Mouse (Mus musculus) embryonic stem cell, embryonic (primary cell): ENCODE data around the gene Fam171a2.

Source experiments
- CTCF ChIA-PET, 4 experiments: fragments of 300-600 bp in 2 of 4; fragments of 350-600 bp in 2 of 4; sonication (Branson Sonifier 250); formaldehyde crosslinking; loops; one replicate each; lab custom pipeline; 2022; ENCODE audit warnings: inconsistent platforms in 2 of 4; lab: Charles Lee
- POLR2A ChIA-PET, 4 experiments: fragments of 300-600 bp in 2 of 4; fragments of 350-600 bp in 2 of 4; sonication (Branson Sonifier 250); formaldehyde crosslinking; loops; one replicate each; lab custom pipeline; 2022; ENCODE audit warnings: antibody characterized with exemption in 4 of 4, inconsistent platforms in 1 of 4; lab: Charles Lee

Gene Fam171a2

DNA sequence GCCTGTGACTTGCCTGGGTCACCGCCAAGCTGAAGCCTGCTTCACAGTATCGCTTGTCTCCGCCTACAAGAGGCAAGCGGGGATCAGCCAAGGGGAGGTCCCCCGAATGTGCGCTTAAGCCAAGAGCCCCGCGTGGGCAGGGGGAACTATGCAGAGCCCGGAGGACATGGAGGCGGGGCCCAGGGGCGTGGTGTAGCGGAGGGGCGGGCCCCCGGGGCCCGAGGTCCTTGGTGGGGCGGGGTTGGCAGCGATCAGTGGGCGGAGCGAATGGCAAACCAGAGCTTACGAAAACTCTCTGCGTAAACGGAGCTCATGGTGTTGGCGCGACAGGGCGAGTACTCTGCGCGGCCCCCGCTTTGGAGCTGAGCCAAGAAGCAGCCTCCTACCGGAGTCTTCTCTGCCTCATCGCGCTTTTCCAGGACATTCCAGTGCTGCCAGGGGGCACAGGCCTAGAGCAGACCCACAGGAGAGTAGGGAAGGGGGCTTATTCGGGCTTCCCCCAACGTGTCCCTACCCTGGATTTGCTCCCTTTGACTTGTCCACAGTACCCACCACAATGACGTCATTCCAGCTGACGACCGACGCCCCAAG lies 19.7 kb upstream of the Fam171a2 start:
- ChIA-PET POLR2A (interaction anchor here in 3 of 4 experiments (0.6 to 5.1 kb wide), 70 partner anchors 8 to 666 kb away, joined by 3 to 51 read pairs (median 4); partner anchors contain the start of genes Gpatch8 (in 3 of the 3), BC030867 (in 2 of the 3), Fam171a2 (in 2 of the 3) and Grn (in 2 of the 3)), CTCF (interaction anchor here (0.5 to 2.4 kb wide), 32 partner anchors 10 to 865 kb away, joined by 3 to 24 read pairs (median 4); partner anchors contain the start of genes BC030867 (in 2 of the 4) and Fam171a2 (in 2 of the 4))

DNA sequence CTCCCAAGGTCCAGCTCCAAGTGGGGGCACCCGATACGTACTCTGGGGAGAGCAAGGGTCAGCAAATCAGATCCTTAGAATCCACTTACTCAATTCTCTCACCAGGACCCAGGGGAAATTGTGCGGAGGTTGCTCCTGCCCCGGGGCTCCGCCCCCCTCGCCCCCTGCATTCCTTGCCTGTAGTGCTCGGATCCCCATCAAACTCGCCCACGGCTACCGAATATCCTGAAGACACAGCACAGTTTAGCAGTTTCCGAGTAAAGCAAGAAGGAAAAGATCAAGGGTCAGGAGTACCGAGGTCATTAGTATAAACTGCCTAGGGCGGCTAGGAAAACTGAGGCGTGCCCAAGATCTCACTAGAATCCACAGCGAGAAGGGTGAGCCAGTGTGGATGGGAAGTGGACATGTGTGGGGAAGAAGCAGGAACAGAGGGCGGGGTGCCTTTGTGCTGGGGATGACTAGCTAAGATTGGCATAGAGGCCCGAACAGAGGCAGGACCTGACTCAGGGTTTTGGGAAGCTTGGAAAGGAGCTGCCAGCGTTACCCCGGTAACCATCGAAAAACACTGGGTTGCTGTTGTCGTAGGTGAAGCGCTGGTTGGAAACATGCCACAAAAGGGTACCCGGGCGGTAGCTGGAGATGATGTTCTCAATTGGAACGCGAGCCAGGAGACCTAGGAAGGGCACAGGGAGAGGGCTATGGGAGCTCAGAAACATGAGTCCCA lies 18.4 kb upstream of the Fam171a2 start:
- ChIA-PET POLR2A (interaction anchor here in 3 of 4 experiments (0.5 to 5.1 kb wide), 27 partner anchors 8 to 648 kb away, joined by 3 to 51 read pairs (median 5); partner anchors contain the start of genes Fam171a2 (in 2 of the 3), Atxn7l3 (in 1 of the 3), Grn (in 1 of the 3) and Slc25a39 (in 1 of the 3)), CTCF (interaction anchor here in 3 of 4 experiments (0.5 to 2.4 kb wide), 10 partner anchors 8 to 217 kb away, joined by 3 to 24 read pairs (median 6); partner anchors contain the start of genes BC030867 (in 1 of the 3) and Fam171a2 (in 1 of the 3))

DNA sequence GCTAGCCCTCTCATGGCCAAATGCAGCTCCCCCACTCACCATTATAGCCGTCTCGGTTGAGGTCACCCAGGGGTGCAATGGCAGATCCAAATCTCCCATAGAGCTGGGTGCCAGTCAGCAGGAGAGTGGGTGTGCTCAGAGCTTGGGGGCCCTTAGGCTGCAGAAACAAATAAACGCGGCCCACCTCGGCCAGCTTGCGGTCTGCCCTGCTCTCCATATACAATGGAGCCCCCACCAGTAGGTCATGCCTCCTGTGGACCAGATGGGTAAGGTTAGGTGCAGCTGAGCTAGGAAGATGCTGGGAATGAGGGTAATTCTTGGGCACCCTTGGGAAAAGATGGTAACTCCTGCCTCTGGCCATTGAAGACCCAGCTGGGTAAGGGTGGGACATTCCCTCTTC lies 17.4 kb upstream of the Fam171a2 start:
- CTCF ChIA-PET, result no interaction called here

DNA sequence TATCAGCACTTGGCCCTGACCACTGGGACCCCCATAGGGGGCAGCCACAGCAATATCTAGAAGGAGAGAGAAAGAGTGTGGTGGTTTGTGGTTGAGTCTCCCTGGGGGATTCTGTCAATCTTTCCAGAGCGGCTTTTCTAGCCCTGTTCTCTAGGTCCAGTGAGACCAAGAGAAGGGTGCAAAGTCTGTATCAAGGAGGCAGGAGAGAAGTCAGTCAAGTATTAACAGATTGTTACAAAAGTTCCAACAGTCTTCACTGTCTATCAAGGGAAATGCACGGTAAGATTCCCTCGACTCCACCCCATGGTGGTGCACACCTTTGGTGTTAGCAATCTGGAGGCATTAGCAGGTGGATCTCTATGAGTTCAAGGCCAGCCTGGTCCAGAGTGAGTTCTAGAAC lies 14.3 kb upstream of the Fam171a2 start:
- POLR2A ChIA-PET, result interaction anchor here in 1 of 4 experiments (2.8 kb wide), 1 partner anchor 54 kb away, joined by 17 read pairs; the partner anchor contains the start of gene Slc25a39
- CTCF ChIA-PET, result interaction anchor here in 1 of 4 experiments (1.1 kb wide), 1 partner anchor 15 kb away, joined by 3 read pairs; the partner anchor contains the start of gene Fam171a2

More for the DNA sequence above, 17.4 kb upstream of the Fam171a2 start:
- POLR2A ChIA-PET, result interaction anchor here in 2 of 4 experiments (0.5 to 4.6 kb wide), 7 partner anchors 8 to 146 kb away, joined by 3 to 51 read pairs (median 4); partner anchors contain the start of genes Slc25a39 (in 1 of the 2) and Ubtf (in 1 of the 2)

DNA sequence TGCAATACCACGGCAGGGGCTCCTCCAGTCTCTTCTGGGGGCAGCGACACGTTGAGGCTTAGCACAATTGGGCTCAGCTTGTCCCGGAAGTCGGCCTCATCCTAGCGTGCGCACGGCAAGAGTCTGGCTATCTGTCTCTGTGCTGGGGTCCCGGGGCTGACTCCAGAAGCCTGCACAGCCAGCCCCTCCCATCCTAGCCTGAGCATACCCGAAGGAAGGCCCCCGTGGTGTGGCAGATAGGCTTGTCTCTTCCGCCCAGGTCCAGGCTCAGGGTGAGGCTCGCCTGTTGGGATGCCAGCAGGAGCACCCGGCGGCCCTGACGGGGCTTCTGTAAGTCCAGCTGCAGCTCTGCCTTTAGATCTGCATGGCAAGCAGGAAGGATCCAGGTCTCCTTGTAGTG lies 13.1 kb upstream of the Fam171a2 start:
- CTCF ChIA-PET, result interaction anchor here in 3 of 4 experiments (0.5 to 2.2 kb wide), 10 partner anchors 14 to 422 kb away, joined by 3 to 9 read pairs (median 4); partner anchors contain the start of genes Fam171a2 (in 2 of the 3) and Fzd2 (in 1 of the 3)

DNA sequence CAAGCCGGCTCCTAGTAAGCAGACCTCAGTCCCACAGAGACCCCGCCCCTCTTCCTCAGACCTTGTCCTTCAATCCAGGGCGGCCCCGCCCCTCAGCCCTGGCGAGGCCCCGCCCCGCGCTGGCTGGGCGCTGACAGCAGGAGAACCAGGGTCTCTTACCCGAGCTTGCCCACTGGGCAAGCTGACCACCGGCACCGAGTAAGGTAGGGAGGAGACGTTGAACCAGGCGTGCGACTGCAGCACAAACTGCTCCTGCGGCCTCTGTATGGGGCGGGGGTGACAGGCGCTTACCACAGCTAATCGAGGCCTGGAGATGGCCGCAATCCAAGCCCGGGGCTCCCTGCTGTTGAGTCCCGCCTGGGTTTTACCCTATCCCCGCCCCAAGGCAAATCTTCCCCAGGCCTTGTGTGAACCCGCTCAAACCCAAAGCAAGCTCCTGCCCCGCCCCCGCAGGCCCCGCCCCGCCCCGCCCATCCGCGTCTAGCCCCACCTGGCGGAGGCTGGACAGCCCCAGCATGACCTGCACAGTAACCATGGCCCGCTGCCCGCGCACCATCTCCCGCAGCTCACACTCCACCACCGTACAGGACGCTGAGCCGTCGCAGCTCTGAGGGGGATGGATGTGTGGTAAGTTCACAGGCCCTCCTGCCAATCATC lies 8.4 kb upstream of the Fam171a2 start:
- ChIA-PET POLR2A (interaction anchor here in 3 of 4 experiments (0.6 to 4.6 kb wide), 33 partner anchors 10 to 561 kb away, joined by 3 to 51 read pairs (median 3); partner anchors contain the start of genes Slc25a39 (in 3 of the 3), Fam171a2 (in 2 of the 3), G6pc3 (in 1 of the 3) and Hdac5 (in 1 of the 3)), CTCF (interaction anchor here (0.6 to 4.2 kb wide), 33 partner anchors 8 to 608 kb away, joined by 3 to 27 read pairs (median 4); partner anchors contain the start of genes Fam171a2 (in 3 of the 4), BC030867 (in 2 of the 4), Grn (in 2 of the 4) and Fzd2 (in 1 of the 4))

More for the DNA sequence above, 13.1 kb upstream of the Fam171a2 start:
- POLR2A ChIA-PET, result interaction anchor here in 3 of 4 experiments (0.6 to 2.8 kb wide), 7 partner anchors 12 to 52 kb away, joined by 3 to 17 read pairs (median 3); partner anchors contain the start of genes Fam171a2 (in 1 of the 3) and Slc25a39 (in 1 of the 3)

DNA sequence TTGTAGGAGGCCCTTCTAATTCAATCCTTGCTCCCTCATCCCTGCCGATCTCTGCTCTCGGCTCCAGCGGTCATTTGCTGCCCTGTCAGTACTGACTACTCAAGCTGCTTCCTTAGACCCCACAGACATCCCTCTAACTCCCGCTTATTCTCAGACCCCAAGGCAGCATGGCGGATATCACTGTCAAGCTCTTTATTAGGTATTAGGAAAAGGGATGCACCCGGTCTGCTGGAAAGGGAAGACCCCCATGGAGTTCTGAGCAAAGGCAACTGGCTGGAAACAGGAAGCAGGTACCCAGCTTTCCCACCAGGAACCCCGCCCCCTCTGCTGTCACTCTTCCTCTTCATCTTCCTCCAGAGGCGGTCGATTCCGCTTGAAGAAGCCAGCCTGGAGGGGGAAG lies 5.6 kb upstream of the Fam171a2 start:
- POLR2A ChIA-PET, result interaction anchor here (0.6 to 2.1 kb wide), 8 partner anchors 9 to 610 kb away, joined by 3 to 13 read pairs (median 6); partner anchors contain the start of genes Grn (in 1 of the 4) and Slc25a39 (in 1 of the 4)
- CTCF ChIA-PET, result interaction anchor here (0.6 to 2.0 kb wide), 6 partner anchors 15 to 261 kb away, joined by 3 to 10 read pairs (median 4); partner anchors contain the start of gene Fzd2 (in 1 of the 4)

DNA sequence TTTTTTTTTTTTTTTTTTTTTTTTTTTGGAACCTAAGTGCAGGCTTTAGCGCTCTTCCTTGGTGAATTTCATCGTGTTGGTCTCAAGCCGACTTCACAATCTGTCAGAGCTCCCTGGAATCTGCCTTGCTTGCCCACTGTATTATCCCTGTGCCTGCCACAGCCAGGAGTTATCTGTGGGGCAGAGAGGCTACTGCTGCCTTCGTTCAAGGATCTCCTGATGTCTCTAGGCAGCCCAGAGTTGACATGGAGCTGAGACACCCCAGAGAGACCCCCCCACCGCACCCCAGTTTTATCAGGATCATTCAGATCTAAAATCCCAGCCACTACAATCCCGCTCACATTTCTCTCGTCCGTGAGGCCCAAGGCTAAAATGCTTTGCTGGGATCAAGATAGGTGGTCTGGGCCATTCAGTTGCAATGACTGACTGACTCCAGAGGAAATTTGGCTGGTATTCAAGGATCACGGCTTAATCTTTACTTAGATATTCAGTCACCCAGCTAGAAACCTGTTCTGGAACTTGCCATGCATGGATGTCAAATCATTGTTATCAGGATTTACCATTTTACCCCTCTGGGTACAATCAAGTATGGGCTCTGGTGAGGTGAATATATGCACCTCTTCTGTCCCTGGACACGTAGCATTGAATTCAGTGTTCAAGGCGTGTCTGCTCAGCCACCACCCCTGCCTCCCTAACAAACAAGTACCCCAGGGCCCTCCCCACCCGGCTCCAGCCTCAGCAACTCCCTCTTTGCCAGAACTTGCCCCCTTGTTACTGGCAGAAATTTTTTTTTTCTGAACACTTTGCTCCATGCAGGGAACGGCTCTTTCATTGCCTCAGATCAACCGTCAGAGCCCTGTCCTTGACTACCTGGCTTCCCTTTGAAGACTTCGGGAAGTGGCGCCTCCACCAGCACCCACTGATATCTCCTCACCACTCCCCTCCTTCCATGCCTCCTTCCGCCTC lies 1.8 kb upstream of the Fam171a2 start:
- ChIA-PET CTCF (interaction anchor here (0.6 to 5.5 kb wide), 9 partner anchors 8 to 535 kb away, joined by 3 to 86 read pairs (median 9); partner anchors contain the start of gene Grn (in 1 of the 4)), POLR2A (interaction anchor here in 3 of 4 experiments (0.7 to 6.2 kb wide), 10 partner anchors 10 to 806 kb away, joined by 3 to 44 read pairs (median 6); partner anchors contain the start of genes Grn (in 2 of the 3) and Slc25a39 (in 1 of the 3))

DNA sequence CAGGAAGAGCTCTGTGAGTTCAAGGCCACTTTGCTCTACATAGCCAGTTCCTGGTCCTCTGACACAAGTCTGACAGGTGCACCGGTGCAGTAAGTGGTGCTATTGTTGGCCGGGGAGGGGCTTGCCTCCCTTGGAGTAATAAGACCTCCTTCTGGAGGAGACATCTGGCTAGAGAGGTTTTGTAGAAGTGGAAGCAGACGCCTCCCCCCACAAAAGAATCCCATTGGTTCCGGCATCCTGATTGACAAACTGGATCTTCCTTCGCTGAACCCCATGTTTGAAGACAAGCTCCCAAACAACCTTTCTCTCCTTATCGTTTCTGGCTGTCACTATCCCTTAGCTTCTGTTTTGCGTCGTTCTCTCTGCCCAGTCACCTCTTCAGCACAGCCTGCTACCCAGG lies 845 bp upstream of the Fam171a2 start:
- CTCF ChIA-PET, result interaction anchor here (0.5 to 5.5 kb wide), 24 partner anchors 8 to 536 kb away, joined by 3 to 86 read pairs (median 5); partner anchors contain the start of genes Asb16 (in 1 of the 4), BC030867 (in 1 of the 4) and Grn (in 1 of the 4)
- POLR2A ChIA-PET, result interaction anchor here (0.5 to 6.2 kb wide), 20 partner anchors 10 to 668 kb away, joined by 3 to 44 read pairs (median 5); partner anchors contain the start of genes Grn (in 2 of the 4), Slc25a39 (in 2 of the 4), Gpatch8 (in 1 of the 4) and Hexim1 (in 1 of the 4)

DNA sequence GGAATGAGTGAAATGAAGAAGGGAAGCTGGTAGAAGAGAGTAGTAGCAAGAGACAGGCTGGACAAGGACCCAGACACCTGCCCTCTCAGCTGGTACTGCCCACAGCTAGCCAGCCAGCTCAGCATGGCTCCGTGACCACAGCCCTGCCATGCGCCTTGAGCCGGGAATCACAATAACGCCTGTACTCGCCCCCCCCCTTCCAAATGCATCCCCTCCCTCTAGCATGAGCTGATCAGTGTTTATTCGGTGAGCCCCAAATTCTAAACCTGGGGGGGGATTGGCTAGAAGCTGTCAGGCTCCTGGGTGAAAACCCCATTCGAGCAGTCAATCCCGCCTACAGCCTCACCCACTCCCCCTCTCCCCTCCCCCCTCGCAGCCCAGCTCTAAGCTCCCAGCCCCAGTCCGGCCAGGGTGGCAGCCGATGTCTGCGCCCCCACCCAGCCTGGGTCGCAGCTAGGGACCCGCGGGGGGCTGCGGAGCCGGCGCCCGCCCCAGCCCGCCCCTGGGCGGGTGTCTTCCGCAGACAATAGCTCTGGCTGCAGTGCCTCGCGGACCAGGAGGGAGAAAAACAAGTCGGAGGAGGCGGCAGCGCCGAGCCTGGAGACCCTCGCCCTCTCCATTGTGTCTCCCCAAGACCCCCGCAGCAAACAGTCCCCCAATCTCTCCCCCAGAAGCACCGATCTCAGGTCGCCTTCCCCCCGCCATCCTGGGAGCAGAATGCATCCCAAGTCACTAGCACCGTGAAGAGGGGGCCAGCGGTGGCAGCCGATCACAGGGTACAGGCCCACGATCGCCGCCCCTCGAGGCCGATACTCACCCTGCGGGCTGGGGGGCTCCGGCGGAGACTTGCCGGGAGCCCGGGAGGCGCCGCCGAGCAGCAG lies 661 bp downstream of the Fam171a2 start:
- ChIA-PET POLR2A (interaction anchor here (0.6 to 6.2 kb wide), 53 partner anchors 8 to 364 kb away, joined by 3 to 44 read pairs (median 4); partner anchors contain the start of genes Grn (in 3 of the 4), BC030867 (in 2 of the 4), Rundc3a (in 2 of the 4) and Slc25a39 (in 2 of the 4)), CTCF (interaction anchor here (0.6 to 5.5 kb wide), 81 partner anchors 8 to 1605 kb away, joined by 3 to 86 read pairs (median 4); partner anchors contain the start of genes BC030867 (in 2 of the 4), Asb16 (in 1 of the 4), Fzd2 (in 1 of the 4) and Grn (in 1 of the 4))

DNA sequence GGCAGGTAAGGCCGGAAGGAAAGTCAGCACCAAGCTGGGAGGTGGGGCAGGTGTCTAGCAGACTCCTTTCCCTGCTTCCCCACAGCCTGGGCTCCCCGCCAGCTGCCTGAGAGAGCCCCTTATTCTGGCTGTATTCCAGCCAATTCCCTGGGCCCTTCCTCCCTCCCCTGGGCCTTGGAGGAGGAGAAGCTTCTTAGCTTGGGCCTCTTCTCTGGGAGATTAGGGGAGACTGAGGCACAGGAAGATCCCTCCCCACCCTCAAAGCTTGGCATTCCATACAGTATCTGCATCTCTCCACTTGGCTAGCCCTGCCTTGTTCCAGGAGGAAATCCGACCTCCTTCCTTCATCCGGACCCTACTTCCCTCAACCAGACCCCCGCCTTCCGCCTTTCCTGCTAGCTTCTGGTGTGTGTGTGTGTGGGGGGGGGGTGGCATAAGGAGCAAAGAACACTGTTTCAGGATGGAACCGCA lies 1.6 kb downstream of the Fam171a2 start:
- CTCF ChIA-PET, result interaction anchor here (0.5 to 5.5 kb wide), 25 partner anchors 7 to 1020 kb away, joined by 3 to 86 read pairs (median 5); partner anchors contain the start of genes BC030867 (in 1 of the 4), Grn (in 1 of the 4), Itga2b (in 1 of the 4) and Tmub2 (in 1 of the 4)
- POLR2A ChIA-PET, result interaction anchor here (0.6 to 6.2 kb wide), 46 partner anchors 8 to 929 kb away, joined by 3 to 44 read pairs (median 4); partner anchors contain the start of genes Grn (in 3 of the 4), BC030867 (in 2 of the 4), Rundc3a (in 2 of the 4) and Slc25a39 (in 2 of the 4)

DNA sequence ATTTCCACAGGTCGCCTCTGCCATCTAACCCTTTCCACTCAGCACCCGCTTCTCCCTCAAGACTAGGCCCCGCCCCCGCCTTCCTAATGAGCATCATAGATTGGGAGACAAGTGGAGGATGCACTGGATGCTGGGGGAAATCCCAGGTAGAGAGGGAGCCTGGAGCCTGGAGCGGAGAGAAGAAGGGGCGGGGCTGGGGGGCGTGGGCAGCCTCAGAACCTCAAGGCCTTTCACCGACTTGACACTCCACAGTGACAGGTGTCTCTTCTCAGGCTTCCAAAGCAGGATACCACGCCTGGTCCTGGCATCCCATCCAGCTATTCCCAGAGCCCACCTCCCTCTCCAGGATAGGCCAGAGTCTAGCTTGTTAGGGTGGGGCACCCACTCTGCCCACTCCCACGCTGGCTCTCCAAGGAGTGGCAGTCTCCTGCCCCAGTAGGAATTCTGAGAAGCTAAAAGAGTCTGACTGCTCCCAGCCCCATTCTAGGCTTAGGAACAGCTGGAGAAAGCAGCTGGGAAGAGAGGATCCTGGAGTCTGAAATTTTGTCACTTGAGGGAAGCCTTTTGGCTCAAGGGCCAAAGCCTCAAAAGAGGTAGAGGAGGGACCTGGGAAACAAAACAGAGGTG lies 2.1 kb downstream of the Fam171a2 start:
- ChIA-PET POLR2A (interaction anchor here in 3 of 4 experiments (0.5 to 6.2 kb wide), 37 partner anchors 7 to 929 kb away, joined by 3 to 44 read pairs (median 4); partner anchors contain the start of genes Grn (in 2 of the 3), Slc25a39 (in 2 of the 3), BC030867 (in 1 of the 3) and Rundc3a (in 1 of the 3)), CTCF (interaction anchor here (0.5 to 5.5 kb wide), 23 partner anchors 8 to 1020 kb away, joined by 3 to 86 read pairs (median 5); partner anchors contain the start of genes BC030867 (in 1 of the 4), Grn (in 1 of the 4) and Itga2b (in 1 of the 4))

DNA sequence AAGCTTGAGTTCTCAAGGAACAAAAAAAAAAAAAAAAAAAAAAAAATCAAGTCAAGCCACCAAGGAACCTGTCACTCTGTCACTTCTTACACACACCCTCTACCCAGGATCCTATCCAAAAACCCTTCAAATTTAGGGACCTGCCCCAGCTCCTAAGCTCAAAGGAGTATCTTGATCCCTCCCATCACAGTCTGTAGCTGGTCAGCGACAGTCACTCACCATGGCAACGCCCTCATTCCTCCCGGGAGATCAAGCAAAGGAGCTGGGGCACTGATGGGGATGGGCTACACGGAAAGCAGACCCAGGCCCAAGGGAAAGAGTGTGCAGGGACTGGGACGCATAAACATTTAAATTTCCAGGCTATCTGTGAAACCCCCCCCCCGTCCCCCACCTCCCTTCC lies 2.7 kb downstream of the Fam171a2 start:
- ChIA-PET POLR2A (interaction anchor here (0.5 to 6.2 kb wide), 21 partner anchors 8 to 378 kb away, joined by 3 to 44 read pairs (median 5); partner anchors contain the start of genes Grn (in 2 of the 4) and Slc25a39 (in 2 of the 4)), CTCF (interaction anchor here in 3 of 4 experiments (0.6 to 5.5 kb wide), 13 partner anchors 7 to 403 kb away, joined by 3 to 86 read pairs (median 4); partner anchors contain the start of genes BC030867 (in 1 of the 3), Grn (in 1 of the 3) and Itga2b (in 1 of the 3))
